Mouse (Mus musculus) hindbrain, embryonic 14.5 days (tissue): Measurements from ENCODE around the gene Dscam. TPM values are rescaled to one million over a fixed set of nuclear protein-coding genes. Genes with fewer than 3 reads are reported as not detected.
A peak's percentile ranks its signal among the peaks of the same experiment; 100 is the strongest.

Experiments used
- ATAC-seq: fragments of 200-750 bp; cut with Nextera tagmentation; 2 replicates; pipeline ENCODE4 v1.8.0; 2017; ENCODE audit warnings: moderate number of reproducible peaks, mild to moderate bottlenecking, moderate TSS enrichment, moderate library complexity; ENCODE audit not compliant: low FRiP score
- DNase-seq: peaks from one replicate; pipeline ENCODE4 v3.0.0-alpha.2; 2015; ENCODE audit warnings: low spot score
- H3K27ac ChIP-seq: fragments of 300-500 bp; sonication (generic); 2 replicates; pipeline ENCODE4 v1.5.1; 2014; ENCODE audit warnings: mild to moderate bottlenecking, moderate library complexity
- H3K27me3 ChIP-seq: fragments of 300-500 bp; sonication (generic); 2 replicates; pipeline ENCODE4 v1.6.1; 2014; ENCODE audit warnings: mild to moderate bottlenecking, low read length, mixed read lengths; ENCODE audit not compliant: control insufficient read depth, insufficient read depth
- H3K36me3 ChIP-seq: fragments of 300-500 bp; sonication (generic); replicated peaks from 2 replicates; pipeline ENCODE4 v1.6.1; 2014; ENCODE audit not compliant: control insufficient read depth, insufficient read depth
- H3K4me1 ChIP-seq: fragments of 300-500 bp; sonication (generic); replicated peaks from 2 replicates; pipeline ENCODE4 v1.6.1; 2014; ENCODE audit warnings: antibody characterized with exemption, low read length, mixed read lengths; ENCODE audit not compliant: control insufficient read depth, insufficient read depth
- H3K4me2 ChIP-seq: fragments of 300-500 bp; sonication (generic); replicated peaks from 2 replicates; pipeline ENCODE4 v1.6.1; 2014; ENCODE audit warnings: mild to moderate bottlenecking, moderate library complexity
- H3K4me3 ChIP-seq: fragments of 300-500 bp; sonication (generic); replicated peaks from 2 replicates; pipeline ENCODE4 v1.5.1; 2014; ENCODE audit warnings: mild to moderate bottlenecking, low read length
- H3K9ac ChIP-seq: fragments of 300-500 bp; sonication (generic); 2 replicates; pipeline ENCODE4 v1.6.1; 2014
- H3K9me3 ChIP-seq: fragments of 300-500 bp; sonication (generic); 2 replicates; pipeline ENCODE4 v1.6.1; 2016; ENCODE audit warnings: low read length; ENCODE audit not compliant: control insufficient read depth
- WGBS: fragments of 180-500 bp; shearing (Covaris S2); extraction: QIAGEN DNeasy Blood & Tissue Kit; methylation state at CpG from one replicate; pipeline ENCODE4 v1.1.7; 2014; 5-methylcytosine and 5-hydroxymethylcytosine counted together
- polyA plus RNA-seq: library from polyadenylated mRNA; unstranded; fragments of >200 nt; fragmentation: Nextera tagmentation; extraction: Ambion mirVana; gene quantifications from 2 replicates; pipeline ENCODE4 v1.2.1, GENCODE M21; 2014

The Dscam gene
- polyA plus RNA-seq, 1 experiment from 2014 or later = 17.1 TPM

- Histone ChIP-seq H3K27me3 (no peaks in the 10 kb centered on the region), H3K36me3 (0 out of 2 replicates have a peak, but pooled peaks cover 4% of the 10 kb centered on the region), H3K4me3 (no peak overlapping the region), H3K27ac (no peak overlapping the region), H3K9ac (no peak overlapping the region), H3K9me3 (no peaks in the 10 kb centered on the region), H3K4me2 (no peak overlapping the region), H3K4me1 (no peaks in the 10 kb centered on the region)
- no peak for DNase-seq
- no peak for ATAC-seq
- WGBS = 91% methylated on average over 11 of the region's 11 CpGs
These were observed 569.8 kb downstream of the Dscam start for GRCm38 (mm10) chr16:96600791-96601190.

DNA sequence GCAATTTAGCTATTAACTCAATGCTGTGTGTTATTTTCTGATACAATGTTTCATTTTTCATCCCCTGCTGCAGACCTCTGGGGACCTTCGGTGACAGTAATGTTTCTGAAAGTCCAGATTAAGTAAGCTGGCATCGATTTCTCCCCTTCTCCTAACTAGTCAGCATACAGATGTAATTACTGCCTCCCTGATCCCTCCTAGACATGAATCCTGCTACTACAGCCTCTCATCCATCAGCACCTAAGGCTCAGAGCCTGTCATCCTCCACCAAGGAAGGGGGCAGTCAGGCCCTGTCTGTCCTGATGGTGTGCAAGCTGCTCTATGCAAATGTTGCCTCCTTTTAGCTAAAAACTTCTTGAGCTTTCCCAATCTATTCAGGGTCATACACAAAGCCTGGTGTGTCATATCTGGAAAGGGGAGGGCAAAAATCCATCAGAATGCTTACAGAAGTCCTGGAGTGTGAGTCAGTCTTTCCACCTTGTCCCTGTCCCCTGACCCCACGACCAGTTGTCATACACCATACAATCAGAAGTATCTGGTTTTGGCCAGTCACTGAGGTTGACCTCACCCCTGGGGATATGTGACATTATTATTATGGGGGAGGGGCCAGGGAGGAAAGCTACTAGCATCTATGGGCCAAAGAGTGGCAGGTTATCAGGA, 571.0 kb downstream of the Dscam start:
- no peaks in the 10 kb centered on the region for H3K27me3 ChIP-seq
- no peak for ATAC-seq
- no peak for DNase-seq
- no peak overlapping the region for H3K4me2 ChIP-seq
- H3K4me1 ChIP-seq = no peaks in the 10 kb centered on the region
- H3K27ac ChIP-seq = no peak overlapping the region
- H3K4me3 ChIP-seq = no peak overlapping the region
- no peak overlapping the region for H3K9ac ChIP-seq
- no peaks in the 10 kb centered on the region for H3K9me3 ChIP-seq
- 0 out of 2 replicates have a peak, but pooled peaks cover 4% of the 10 kb centered on the region for H3K36me3 ChIP-seq
- 76% methylated on average over 3 of the region's 3 CpGs for WGBS

DNA sequence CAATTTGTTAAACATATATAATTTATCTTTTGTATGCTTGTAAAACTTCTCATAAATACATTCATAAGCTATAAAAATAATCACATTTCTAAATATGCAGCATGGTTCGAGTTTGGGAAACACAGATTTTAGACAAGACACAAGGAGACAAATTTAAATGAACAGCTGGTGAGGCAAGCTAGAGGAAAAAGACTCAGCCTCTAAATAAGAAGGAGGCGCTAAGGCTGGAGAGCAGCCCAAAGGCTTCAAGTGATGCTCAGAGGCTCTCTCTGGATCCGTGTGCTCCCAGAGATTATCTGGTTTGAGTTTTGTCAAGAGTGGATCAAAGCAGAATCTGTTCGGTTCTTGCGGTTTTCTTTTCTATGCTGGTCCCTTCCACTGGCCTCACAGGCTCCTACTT, 594.7 kb downstream of the Dscam start:
- ATAC-seq (no peak), DNase-seq (no peak)
- 89% methylated on average over 5 of the region's 5 CpGs for WGBS
- Histone ChIP-seq H3K27ac (no peak overlapping the region), H3K4me1 (no peaks in the 10 kb centered on the region), H3K27me3 (no peaks in the 10 kb centered on the region), H3K36me3 (no peaks in the 10 kb centered on the region), H3K4me2 (no peak overlapping the region), H3K4me3 (no peak overlapping the region), H3K9me3 (no peaks in the 10 kb centered on the region), H3K9ac (no peak overlapping the region)

GRCm38 (mm10) chr16:96567428-96567827, 603.1 kb downstream of the Dscam start:
- 47% methylated on average over 3 of the region's 3 CpGs for WGBS
- no peaks in the 10 kb centered on the region for H3K9me3 ChIP-seq
- H3K36me3 ChIP-seq = no peaks in the 10 kb centered on the region
- H3K4me2 ChIP-seq = no peak overlapping the region
- DNase-seq (no peak), ATAC-seq (no peak)
- H3K9ac ChIP-seq = no peak overlapping the region
- H3K27me3 ChIP-seq = no peaks in the 10 kb centered on the region
- H3K27ac ChIP-seq = no peak overlapping the region
- peaks cover 5% of the 10 kb centered on the region for H3K4me1 ChIP-seq
- no peak overlapping the region for H3K4me3 ChIP-seq

- Histone ChIP-seq H3K27ac (peak overlapping the region; percentile 64), H3K9me3 (no peaks in the 10 kb centered on the region), H3K9ac (no peak overlapping the region), H3K4me3 (no peak overlapping the region), H3K4me1 (peaks cover 5% of the 10 kb centered on the region), H3K36me3 (no peaks in the 10 kb centered on the region), H3K27me3 (no peaks in the 10 kb centered on the region), H3K4me2 (no peak overlapping the region)
- DNase-seq = peak; percentile 49
- WGBS = 35% methylated on average over 8 of the region's 8 CpGs
- peak; percentile 71; the same call in 1 of the 2 replicates for ATAC-seq
These were observed 606.9 kb downstream of the Dscam start for GRCm38 (mm10) chr16:96563350-96564257.

DNA sequence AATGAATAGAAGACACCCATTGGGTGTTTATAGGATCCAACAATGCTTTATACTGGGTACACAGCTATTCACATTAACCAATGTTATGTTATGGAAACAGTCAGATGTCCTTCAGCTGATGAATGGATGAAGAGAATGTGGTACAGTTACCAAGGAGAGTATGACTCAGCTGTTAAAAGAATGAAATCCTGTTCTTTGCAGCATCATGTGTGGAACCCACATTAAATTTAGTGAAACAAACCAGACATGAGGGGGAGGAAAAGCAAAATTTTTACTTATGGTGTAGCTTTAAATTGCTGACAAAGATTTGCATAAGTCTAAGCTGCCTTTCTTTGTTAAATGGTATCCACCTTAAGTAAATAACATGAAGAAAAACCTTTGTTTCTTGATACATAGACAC, 610.8 kb downstream of the Dscam start:
- no peak overlapping the region for H3K9ac ChIP-seq
- no peak overlapping the region for H3K4me3 ChIP-seq
- H3K36me3 ChIP-seq = no peaks in the 10 kb centered on the region
- DNase-seq = no peak
- ATAC-seq = no peak
- no peaks in the 10 kb centered on the region for H3K9me3 ChIP-seq
- H3K4me2 ChIP-seq = no peak overlapping the region
- no peaks in the 10 kb centered on the region for H3K27me3 ChIP-seq
- H3K27ac ChIP-seq = no peak overlapping the region
- peaks cover 5% of the 10 kb centered on the region for H3K4me1 ChIP-seq

- ATAC-seq = no peak
- Histone ChIP-seq H3K36me3 (no peaks in the 10 kb centered on the region), H3K4me2 (no peak overlapping the region), H3K27me3 (no peaks in the 10 kb centered on the region), H3K4me3 (no peak overlapping the region), H3K4me1 (no peaks in the 10 kb centered on the region; the same call in 1 of the 2 replicates), H3K9me3 (no peaks in the 10 kb centered on the region), H3K9ac (no peak overlapping the region), H3K27ac (no peak overlapping the region)
- WGBS = 86% methylated on average over 1 of the region's 1 CpGs
- no peak for DNase-seq
These were observed 612.2 kb downstream of the Dscam start for GRCm38 (mm10) chr16:96558341-96558740.

GRCm38 (mm10) chr16:96556621-96557020, 613.9 kb downstream of the Dscam start:
- Histone ChIP-seq H3K9ac (no peak overlapping the region), H3K27me3 (no peaks in the 10 kb centered on the region), H3K27ac (no peak overlapping the region), H3K4me2 (no peak overlapping the region), H3K4me1 (no peaks in the 10 kb centered on the region), H3K4me3 (no peak overlapping the region), H3K36me3 (no peaks in the 10 kb centered on the region), H3K9me3 (no peaks in the 10 kb centered on the region)
- 57% methylated on average over 3 of the region's 3 CpGs for WGBS
- DNase-seq = no peak
- no peak for ATAC-seq

- Histone ChIP-seq H3K4me3 (no peak overlapping the region), H3K27me3 (no peaks in the 10 kb centered on the region), H3K9ac (no peak overlapping the region), H3K9me3 (no peaks in the 10 kb centered on the region), H3K27ac (no peak overlapping the region), H3K4me1 (no peaks in the 10 kb centered on the region), H3K36me3 (no peaks in the 10 kb centered on the region), H3K4me2 (no peak overlapping the region)
- no peak for ATAC-seq
- WGBS = 84% methylated on average over 4 of the region's 4 CpGs
- DNase-seq = no peak
These were observed 615.1 kb downstream of the Dscam start for GRCm38 (mm10) chr16:96555412-96555811.
